Mouse (Mus musculus) retina, adult 2 months (tissue): Measurements from ENCODE around the gene Gpc6.

Experiments used
- DNase-seq: peaks from one replicate; pipeline ENCODE4 v3.0.0-alpha.2; 2012; ENCODE audit warnings: low read depth, low spot score

Gene Gpc6

DNA sequence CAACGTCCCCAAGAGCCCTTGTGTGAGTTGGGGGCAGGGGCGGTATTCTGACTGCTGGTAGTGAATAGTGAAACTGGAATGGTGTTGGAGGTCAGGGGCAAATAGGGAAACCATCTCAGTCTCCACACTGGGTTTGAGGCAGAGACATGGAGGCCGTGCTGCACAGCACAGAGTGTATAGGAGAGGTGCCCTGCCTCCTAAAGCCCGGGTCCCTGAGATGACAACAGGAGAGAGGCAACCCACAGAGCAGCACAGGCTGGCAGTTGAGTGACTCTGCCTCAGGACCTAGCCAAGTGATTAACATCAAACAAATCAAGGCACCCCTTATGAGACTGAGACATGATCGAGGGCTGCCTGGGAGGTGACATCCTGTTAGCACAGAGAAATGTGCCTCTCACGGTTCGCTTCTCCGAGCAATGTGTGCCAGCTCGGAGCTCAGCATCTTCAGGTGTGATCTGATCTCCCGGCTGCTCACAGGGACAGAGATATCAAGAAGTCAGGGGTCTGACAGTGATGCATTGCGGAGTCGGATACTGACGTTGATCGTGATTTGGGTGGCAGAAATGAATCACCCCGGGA lies 860.5 kb downstream of the Gpc6 start:
- no peak for DNase-seq

GRCm38 (mm10) chr14:117786647-117787046 lies 861.5 kb downstream of the Gpc6 start:
- no peak for DNase-seq

GRCm38 (mm10) chr14:117794874-117795273 lies 869.8 kb downstream of the Gpc6 start:
- DNase-seq = no peak

DNA sequence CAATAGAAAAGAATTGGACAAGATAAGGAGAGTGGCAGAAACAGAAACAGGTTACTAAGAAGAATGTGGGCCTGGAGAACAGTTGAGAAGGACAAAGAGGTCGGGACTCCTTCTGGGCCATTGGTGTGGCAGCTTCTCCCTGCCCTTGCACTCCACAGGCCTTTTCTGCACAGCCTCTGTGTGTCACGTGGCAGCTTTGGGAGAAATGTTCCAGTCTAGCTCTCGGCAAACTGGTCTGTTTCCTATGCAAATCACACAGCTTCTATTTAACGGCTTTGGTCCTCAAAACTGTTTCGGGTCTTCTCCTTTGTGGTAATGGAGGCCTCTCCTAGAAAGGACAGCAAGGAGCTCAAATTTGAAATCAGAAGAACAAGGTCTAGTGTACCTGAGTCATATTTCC lies 871.5 kb downstream of the Gpc6 start:
- DNase-seq = no peak

GRCm38 (mm10) chr14:117800399-117800798 lies 875.3 kb downstream of the Gpc6 start:
- no peak for DNase-seq

DNA sequence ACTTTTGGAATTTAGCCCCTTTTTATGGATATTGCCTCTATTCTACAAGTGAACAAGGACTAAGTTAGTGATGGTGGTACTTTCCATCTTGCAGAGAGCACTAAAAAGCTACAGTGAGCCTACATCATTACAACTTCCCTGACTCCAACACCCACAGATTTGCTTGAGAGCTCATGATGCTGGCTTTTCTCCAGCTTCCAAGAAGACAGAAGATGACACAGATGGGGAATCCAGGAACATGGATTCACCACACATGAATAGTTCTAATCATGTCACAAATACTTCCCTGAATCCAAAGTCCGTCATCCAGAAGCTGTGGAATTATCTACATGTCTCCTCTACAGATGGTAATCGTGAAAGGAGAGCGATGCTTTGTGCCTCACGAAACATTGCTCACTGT lies 882.7 kb downstream of the Gpc6 start:
- no peak for DNase-seq

- DNase-seq = no peak
Observed at GRCm38 (mm10) chr14:117808326-117808725, 883.2 kb downstream of the Gpc6 start.

DNA sequence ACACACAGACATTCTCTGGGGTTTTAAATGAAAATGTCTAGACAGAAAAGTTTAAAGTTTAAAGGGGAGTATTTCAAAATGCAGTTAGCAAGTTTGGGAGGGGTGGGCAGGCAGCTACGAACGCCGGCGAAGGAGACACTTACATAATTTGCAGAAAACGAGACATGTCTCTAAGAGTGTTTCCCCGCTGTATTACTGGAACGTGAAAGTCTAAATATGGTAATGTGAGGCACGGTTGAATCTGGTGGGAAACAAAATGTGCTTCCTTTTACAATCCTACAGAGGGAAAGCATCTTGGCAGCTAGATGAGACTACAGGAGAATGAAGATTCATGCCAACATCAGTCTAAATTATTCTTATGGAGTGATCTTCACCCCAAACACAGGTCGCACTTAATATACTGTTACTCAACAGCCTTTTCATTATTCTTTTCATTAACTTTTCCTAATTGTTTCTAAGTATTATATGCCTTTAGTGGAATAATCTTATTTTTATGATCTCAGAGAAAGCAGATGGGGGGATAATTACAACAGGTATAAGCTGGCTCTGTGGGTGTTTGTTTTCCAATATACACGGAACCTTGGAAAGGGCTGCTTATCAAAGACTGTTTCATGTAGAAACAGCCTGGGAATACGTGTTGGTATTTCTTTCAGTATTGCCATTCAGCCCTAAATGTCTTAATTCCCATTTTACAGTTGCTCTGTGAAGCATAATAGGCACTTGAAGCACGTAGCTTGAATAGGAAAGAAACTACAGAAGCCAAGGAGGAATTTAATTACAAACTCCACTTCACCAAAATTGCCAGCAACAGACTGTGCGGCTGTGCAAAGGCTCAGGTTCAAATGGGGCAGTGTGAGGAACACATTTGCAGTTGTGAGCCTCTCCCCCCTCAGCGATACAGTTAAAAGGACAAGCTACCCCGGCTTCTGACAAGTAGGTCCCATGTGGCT lies 885.5 kb downstream of the Gpc6 start:
- DNase-seq = no peak

DNA sequence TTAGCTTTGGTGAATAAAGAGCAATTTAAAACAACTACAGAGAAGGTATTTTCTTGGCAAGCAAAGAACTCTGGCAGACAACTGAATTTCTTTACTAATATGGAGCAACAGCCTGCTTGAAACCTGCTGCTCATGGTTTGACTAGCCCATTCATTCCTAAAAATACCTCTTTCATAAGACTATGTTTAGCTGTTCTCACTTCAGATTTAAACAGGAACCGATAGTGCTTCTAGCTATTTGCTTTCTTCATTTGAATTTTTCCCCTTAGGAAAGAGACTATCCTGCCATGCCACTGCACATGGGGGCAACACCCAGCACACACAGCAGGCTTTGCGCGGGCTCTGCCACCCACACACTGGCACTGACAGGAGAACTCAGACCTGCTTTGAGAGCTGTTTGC lies 888.4 kb downstream of the Gpc6 start:
- DNase-seq = no peak

DNA sequence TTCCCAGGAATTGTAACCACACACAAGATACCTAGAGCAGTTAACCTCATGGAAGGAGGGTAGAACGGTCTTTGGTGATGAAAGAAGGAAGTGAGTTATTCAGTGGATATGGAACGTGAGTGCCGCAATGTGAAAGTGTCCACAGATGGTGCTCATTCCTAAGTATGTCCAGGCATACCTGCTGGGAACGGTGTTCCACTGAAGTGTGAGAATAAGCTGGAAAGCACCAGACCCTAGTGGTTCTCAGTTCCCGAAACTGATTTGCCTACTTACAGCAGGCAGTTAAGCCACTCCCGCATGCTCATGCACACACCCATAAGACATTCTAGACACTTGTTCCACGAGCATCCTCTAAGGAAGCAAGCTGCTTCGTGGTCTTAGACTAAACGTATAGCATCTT lies 890.9 kb downstream of the Gpc6 start:
- no peak for DNase-seq

DNA sequence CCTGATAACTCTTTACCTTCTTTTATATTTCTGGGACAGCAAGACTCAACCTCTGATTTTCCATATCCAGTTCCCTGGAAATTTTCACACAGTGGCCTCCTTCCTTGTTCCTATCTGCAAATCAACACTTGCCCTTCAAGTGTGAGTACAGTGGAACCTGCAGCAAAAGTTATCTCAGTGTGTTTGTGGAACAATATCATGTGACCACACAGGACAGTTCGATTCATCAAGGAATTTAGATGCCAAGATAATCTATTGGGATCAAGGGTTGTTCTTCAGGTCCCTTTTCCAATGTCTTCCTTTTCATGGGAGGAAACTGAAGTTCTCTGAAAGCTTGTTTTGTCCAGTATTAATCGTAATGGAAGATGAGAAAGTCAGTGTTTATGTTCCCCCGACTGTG lies 891.6 kb downstream of the Gpc6 start:
- DNase-seq = no peak

- no peak for DNase-seq
Observed at GRCm38 (mm10) chr14:117817196-117817595, 892.1 kb downstream of the Gpc6 start.

DNA sequence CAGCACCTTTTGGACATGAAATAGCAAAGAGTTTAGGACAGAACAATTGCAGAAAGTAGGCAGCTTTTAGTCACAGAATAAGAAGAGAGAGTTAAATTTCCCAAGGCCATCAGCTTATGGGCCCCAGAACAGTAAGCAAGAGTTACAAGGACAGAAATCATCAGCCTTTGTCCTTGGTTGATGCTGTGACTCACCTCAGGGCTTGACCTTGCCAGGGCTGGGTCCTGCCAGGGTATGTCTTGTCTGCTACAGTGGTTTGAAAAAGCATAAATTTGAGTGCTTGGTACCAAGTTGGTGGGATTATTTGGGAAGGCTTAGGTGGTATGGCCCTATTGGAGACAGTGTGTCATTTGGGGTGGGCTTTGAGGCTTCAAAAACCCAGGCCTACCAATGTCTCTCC lies 899.4 kb downstream of the Gpc6 start:
- DNase-seq = no peak

GRCm38 (mm10) chr14:117826294-117827046 lies 901.4 kb downstream of the Gpc6 start:
- no peak for DNase-seq

GRCm38 (mm10) chr14:117831267-117831666 lies 906.2 kb downstream of the Gpc6 start:
- DNase-seq = no peak

- no peak for DNase-seq
Observed at GRCm38 (mm10) chr14:117831731-117832130, 906.6 kb downstream of the Gpc6 start.

DNA sequence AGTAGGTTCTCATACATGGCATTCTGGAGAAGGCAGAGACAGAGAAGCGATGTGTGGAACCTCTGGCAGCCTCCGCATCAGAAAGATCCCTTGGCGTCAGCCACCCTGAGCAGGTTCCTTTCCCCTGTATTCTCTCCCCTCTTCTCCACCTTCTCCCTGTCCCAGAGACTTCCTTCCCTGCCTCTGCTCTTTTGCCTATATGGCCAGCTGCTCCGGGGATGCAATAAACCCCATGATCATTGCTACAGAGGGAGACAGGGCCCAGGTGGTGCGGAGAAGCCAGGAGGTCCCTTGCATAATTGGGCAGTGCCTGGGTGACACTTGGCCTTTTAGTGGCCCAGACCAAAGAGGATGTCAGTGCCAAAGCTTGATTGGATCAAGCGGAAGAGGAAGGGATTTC lies 910.4 kb downstream of the Gpc6 start:
- DNase-seq = no peak

GRCm38 (mm10) chr14:117837021-117837420 lies 911.9 kb downstream of the Gpc6 start:
- no peak for DNase-seq

- no peak for DNase-seq
Observed at GRCm38 (mm10) chr14:117837715-117838114, 912.6 kb downstream of the Gpc6 start.

- no peak for DNase-seq
Observed at GRCm38 (mm10) chr14:117841211-117841610, 916.1 kb downstream of the Gpc6 start.

GRCm38 (mm10) chr14:117841797-117842553 lies 916.9 kb downstream of the Gpc6 start:
- DNase-seq = no peak
